Mouse (Mus musculus) limb, embryonic 11.5 days (tissue): ENCODE results near the gene Rasgrf2. TPM values are rescaled to one million over a fixed set of nuclear protein-coding genes. Genes with fewer than 3 reads are reported as not detected.

Source experiments
- ATAC-seq: fragments of 200-750 bp; cut with Nextera tagmentation; 2 replicates; pipeline ENCODE4 v1.8.0; 2017; ENCODE audit warnings: low read depth; ENCODE audit not compliant: insufficient number of reproducible peaks, low FRiP score, low TSS enrichment
- DNase-seq: peaks from one replicate; pipeline ENCODE4 v3.0.0-alpha.2; 2015; ENCODE audit warnings: low spot score
- H3K27ac ChIP-seq: fragments of 300-500 bp; sonication (generic); replicated peaks from 2 replicates; pipeline ENCODE4 v1.5.1; 2014; ENCODE audit warnings: low read depth, mild to moderate bottlenecking, low read length
- H3K27me3 ChIP-seq: fragments of 300-500 bp; sonication (generic); 2 replicates; pipeline ENCODE4 v1.6.1; 2014; ENCODE audit warnings: mild to moderate bottlenecking, low read length, mixed read lengths; ENCODE audit not compliant: control insufficient read depth, insufficient read depth
- H3K36me3 ChIP-seq: fragments of 300-500 bp; sonication (generic); 2 replicates; pipeline ENCODE4 v1.6.1; 2014; ENCODE audit warnings: mild to moderate bottlenecking, low read length, moderate library complexity, mixed read lengths; ENCODE audit not compliant: control insufficient read depth, insufficient read depth
- H3K4me1 ChIP-seq: fragments of 300-500 bp; sonication (generic); 2 replicates; pipeline ENCODE4 v1.6.1; 2014; ENCODE audit warnings: low read length, mixed read lengths; ENCODE audit not compliant: control insufficient read depth, insufficient read depth
- H3K4me2 ChIP-seq: fragments of 300-500 bp; sonication (generic); 2 replicates; pipeline ENCODE4 v1.6.1; 2014; ENCODE audit warnings: low read depth, mild to moderate bottlenecking, moderate library complexity; ENCODE audit not compliant: severe bottlenecking
- H3K4me3 ChIP-seq: fragments of 300-500 bp; sonication (generic); 2 replicates; pipeline ENCODE4 v1.5.1; 2014; ENCODE audit warnings: low read depth, low read length
- H3K9ac ChIP-seq: fragments of 300-500 bp; sonication (generic); 2 replicates; pipeline ENCODE4 v1.6.1; 2014; ENCODE audit warnings: mild to moderate bottlenecking, low read length
- H3K9me3 ChIP-seq: fragments of 300-500 bp; sonication (generic); 2 replicates; pipeline ENCODE4 v1.6.1; 2016; ENCODE audit warnings: low read length; ENCODE audit not compliant: control insufficient read depth
- WGBS: fragments of 180-500 bp; shearing (Covaris S2); extraction: QIAGEN DNeasy Blood & Tissue Kit; methylation state at CpG from one replicate; pipeline ENCODE4 v1.1.7; 2014; 5-methylcytosine and 5-hydroxymethylcytosine counted together
- polyA plus RNA-seq: library from polyadenylated mRNA; unstranded; fragments of >200 nt; fragmentation: Nextera tagmentation; extraction: Ambion mirVana; gene quantifications from 2 replicates; pipeline ENCODE4 v1.2.1, GENCODE M21; 2014

The Rasgrf2 gene
- polyA plus RNA-seq, 1 experiment from 2014 or later = 0.05 TPM

DNA sequence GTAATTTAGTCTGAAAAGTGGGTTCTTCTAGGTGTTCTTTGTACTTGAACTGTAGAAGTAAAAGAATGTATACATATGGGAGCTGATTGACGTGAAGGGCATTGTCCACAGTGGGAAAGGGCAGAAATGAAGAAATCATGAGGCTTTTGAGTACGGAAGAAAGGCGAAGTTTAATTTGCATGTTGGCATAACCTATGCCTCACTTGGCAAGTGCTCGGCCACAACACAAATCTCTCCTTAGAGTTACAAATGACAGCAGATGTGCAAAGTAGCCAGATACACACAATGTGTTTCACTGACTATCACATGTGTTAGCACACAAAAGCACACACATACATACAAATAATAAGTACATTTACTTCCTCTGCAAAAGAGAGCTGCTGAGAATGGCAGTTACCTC, 251.2 kb downstream of the Rasgrf2 start:
- Histone ChIP-seq H3K4me3 (no peak overlapping the region), H3K9me3 (no peaks in the 10 kb centered on the region), H3K27ac (no peak overlapping the region), H3K4me1 (no peaks in the 10 kb centered on the region), H3K27me3 (no peaks in the 10 kb centered on the region), H3K4me2 (no peak overlapping the region), H3K9ac (no peak overlapping the region), H3K36me3 (no peaks in the 10 kb centered on the region)
- ATAC-seq (no peak), DNase-seq (no peak)
- 88% methylated on average over 4 of the region's 4 CpGs for WGBS

GRCm38 (mm10) chr13:91877996-91878395, 253.5 kb downstream of the Rasgrf2 start:
- no peaks in the 10 kb centered on the region for H3K27me3 ChIP-seq
- no peak overlapping the region for H3K27ac ChIP-seq
- no peaks in the 10 kb centered on the region for H3K9me3 ChIP-seq
- WGBS = 83% methylated on average over 3 of the region's 3 CpGs
- H3K4me1 ChIP-seq = no peaks in the 10 kb centered on the region
- H3K4me2 ChIP-seq = no peak overlapping the region
- H3K9ac ChIP-seq = no peak overlapping the region
- no peak overlapping the region for H3K4me3 ChIP-seq
- no peak for DNase-seq
- ATAC-seq = no peak
- H3K36me3 ChIP-seq = no peaks in the 10 kb centered on the region

- Histone ChIP-seq H3K9ac (no peak overlapping the region), H3K27me3 (no peaks in the 10 kb centered on the region), H3K27ac (no peak overlapping the region), H3K9me3 (no peaks in the 10 kb centered on the region), H3K4me3 (no peak overlapping the region), H3K4me2 (no peak overlapping the region; the same call in 1 of the 2 replicates), H3K4me1 (no peaks in the 10 kb centered on the region), H3K36me3 (no peaks in the 10 kb centered on the region)
- ATAC-seq = no peak
- no peak for DNase-seq
- WGBS = 90% methylated on average over 10 of the region's 10 CpGs
These were observed 254.1 kb downstream of the Rasgrf2 start for GRCm38 (mm10) chr13:91877350-91877749.

DNA sequence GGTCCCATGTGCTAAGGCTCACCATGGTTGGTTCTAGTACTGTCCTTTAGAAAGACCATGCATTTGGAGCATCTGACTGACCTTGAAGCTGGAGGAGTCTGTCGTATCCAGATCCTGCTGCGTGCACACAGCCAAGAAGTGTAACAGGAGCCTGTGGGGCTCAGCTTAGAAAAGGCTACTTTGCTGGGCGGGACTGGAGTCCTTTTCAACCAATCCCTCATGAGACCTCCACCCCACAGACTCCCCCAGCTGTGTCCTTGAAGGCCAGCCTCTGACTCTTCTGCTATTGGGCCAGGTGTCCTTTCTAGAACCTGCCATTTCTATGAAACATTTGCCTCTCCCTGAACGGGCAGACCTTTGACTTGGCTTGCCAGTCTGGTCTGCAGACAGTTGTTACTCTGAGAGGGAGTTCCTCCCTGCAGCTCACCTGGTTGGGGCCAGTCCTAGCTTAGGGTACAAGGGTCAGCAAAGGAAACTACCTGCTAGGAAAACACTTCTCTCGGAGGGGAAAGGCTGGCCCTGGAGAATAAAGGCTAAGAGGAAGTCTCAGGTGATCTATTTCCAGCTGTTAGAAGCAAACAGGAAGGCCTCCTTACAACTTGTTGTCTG, 254.6 kb downstream of the Rasgrf2 start, which contains the start of gene Ckmt2:
Gene Ckmt2, minus strand, starts transcription at position 145 of the 609 bp plus-strand sequence.
- no peaks in the 10 kb centered on the region for H3K36me3 ChIP-seq
- H3K9ac ChIP-seq = no peak within 1 kb of the TSS
- DNase-seq = no peak
- H3K27ac ChIP-seq = no peak within 1 kb of the TSS
- no peak within 1 kb of the TSS for H3K4me3 ChIP-seq
- whole genome bisulfite sequencing = 70% methylated on average over 5 of the region's 5 CpGs
- ATAC-seq = no peak
- no peak within 1 kb of the TSS; the same call in 1 of the 2 replicates for H3K4me2 ChIP-seq
- H3K4me1 ChIP-seq = no peaks in the 10 kb centered on the region
- no peaks in the 10 kb centered on the region for H3K9me3 ChIP-seq
- H3K27me3 ChIP-seq = no peaks in the 10 kb centered on the region

GRCm38 (mm10) chr13:91875581-91875980, 255.9 kb downstream of the Rasgrf2 start:
- ATAC-seq (no peak), DNase-seq (no peak)
- no peak overlapping the region for H3K9ac ChIP-seq
- WGBS = 69% methylated on average over 2 of the region's 2 CpGs
- no peaks in the 10 kb centered on the region for H3K9me3 ChIP-seq
- no peaks in the 10 kb centered on the region for H3K36me3 ChIP-seq
- H3K27me3 ChIP-seq = no peaks in the 10 kb centered on the region
- no peaks in the 10 kb centered on the region for H3K4me1 ChIP-seq
- no peak overlapping the region for H3K27ac ChIP-seq
- no peak overlapping the region for H3K4me2 ChIP-seq
- H3K4me3 ChIP-seq = no peak overlapping the region

DNA sequence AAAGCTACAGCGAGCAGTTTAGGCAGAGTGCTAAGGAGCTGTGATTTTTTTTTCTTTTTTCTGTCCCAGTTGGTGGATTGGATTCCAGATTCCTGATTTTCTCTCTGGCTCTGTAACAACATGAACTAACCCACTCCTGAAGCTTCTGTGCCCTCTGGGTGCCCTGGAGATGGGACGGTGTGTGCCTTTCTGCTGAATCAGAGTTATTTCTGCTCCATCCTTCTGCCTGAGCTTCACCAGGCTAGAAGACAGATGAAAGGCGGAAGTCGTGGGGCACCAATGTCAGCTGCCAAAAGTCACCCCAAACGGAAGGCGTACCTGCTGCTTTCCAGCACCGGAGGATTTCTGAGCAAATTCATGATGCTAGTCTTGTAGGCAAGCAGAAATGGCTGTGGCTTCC, 256.9 kb downstream of the Rasgrf2 start:
- no peaks in the 10 kb centered on the region for H3K4me1 ChIP-seq
- no peak overlapping the region for H3K9ac ChIP-seq
- H3K36me3 ChIP-seq = no peaks in the 10 kb centered on the region
- H3K27me3 ChIP-seq = no peaks in the 10 kb centered on the region
- no peak overlapping the region for H3K4me2 ChIP-seq
- H3K9me3 ChIP-seq = no peaks in the 10 kb centered on the region
- 80% methylated on average over 7 of the region's 7 CpGs for WGBS
- ATAC-seq (no peak), DNase-seq (no peak)
- no peak overlapping the region for H3K4me3 ChIP-seq
- no peak overlapping the region for H3K27ac ChIP-seq

DNA sequence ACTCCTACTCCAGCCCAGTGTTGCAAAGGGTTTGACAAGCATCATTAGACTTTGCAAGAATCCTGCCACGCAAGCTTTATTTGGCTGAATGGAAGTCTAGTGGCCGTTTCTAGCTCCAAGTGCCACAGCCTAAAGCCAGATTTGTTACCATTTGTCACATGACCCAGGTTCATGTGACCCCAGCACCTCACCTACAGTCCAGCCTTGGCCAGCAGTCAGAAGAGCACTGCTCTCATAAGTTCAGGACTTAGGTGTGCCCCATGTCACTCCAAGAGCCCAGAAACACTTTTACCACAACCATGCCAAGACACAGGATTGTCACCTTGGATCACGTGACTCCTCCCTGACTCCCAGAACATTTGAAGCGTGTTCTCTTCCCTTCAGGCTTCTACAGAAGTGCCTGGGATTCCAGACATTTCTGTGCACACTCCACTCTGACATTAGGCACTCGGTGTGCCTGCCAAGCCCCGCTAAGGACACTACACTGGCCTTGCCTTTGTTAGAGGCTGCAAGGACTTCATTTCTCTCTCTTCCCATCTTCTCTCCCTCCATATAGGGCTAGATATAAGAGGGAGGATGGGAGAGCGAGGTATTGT, 257.6 kb downstream of the Rasgrf2 start:
- Histone ChIP-seq H3K4me2 (no peak overlapping the region), H3K9ac (no peak overlapping the region), H3K9me3 (no peaks in the 10 kb centered on the region), H3K27me3 (no peaks in the 10 kb centered on the region), H3K4me3 (no peak overlapping the region), H3K36me3 (no peaks in the 10 kb centered on the region), H3K27ac (no peak overlapping the region), H3K4me1 (no peaks in the 10 kb centered on the region)
- ATAC-seq (no peak), DNase-seq (no peak)
- WGBS = 82% methylated on average over 7 of the region's 7 CpGs

DNA sequence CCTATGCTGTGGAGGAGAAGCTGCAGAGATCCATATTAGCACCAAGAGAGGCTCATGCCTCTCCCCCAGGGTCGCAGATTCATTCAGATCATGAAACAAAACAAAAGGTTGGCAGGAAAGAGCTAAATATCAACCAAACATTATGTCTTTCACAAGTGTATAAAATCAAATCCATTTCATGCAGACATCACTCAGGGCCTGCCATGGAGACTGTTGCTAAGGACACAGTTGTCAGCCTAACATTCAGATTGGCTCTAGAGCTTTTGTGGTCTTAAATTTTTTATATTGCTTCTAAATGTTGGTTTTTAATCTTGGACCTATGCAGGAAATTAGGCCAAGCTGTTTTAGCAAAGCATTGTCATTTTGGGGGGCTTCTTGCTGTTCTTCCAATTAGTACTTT, 262.9 kb downstream of the Rasgrf2 start:
- 87% methylated on average over 1 of the region's 1 CpGs for WGBS
- no peak overlapping the region for H3K27ac ChIP-seq

GRCm38 (mm10) chr13:91858835-91859234, 272.6 kb downstream of the Rasgrf2 start:
- no peak for ATAC-seq
- no peaks in the 10 kb centered on the region for H3K36me3 ChIP-seq

More for the DNA sequence above, 262.9 kb downstream of the Rasgrf2 start:
- no peaks in the 10 kb centered on the region for H3K4me1 ChIP-seq
- H3K36me3 ChIP-seq = no peaks in the 10 kb centered on the region
- no peaks in the 10 kb centered on the region for H3K27me3 ChIP-seq
- no peak overlapping the region for H3K4me3 ChIP-seq
- DNase-seq (peak; percentile 4), ATAC-seq (no peak)
- no peak overlapping the region for H3K4me2 ChIP-seq
- H3K9me3 ChIP-seq = no peaks in the 10 kb centered on the region
- H3K9ac ChIP-seq = no peak overlapping the region

More at GRCm38 (mm10) chr13:91858835-91859234, 272.6 kb downstream of the Rasgrf2 start:
- H3K27me3 ChIP-seq = no peaks in the 10 kb centered on the region
- WGBS = 77% methylated on average over 7 of the region's 7 CpGs
- H3K4me3 ChIP-seq = no peak overlapping the region
- no peak overlapping the region for H3K9ac ChIP-seq
- no peak overlapping the region for H3K4me2 ChIP-seq
- DNase-seq = peak; percentile 32
- H3K27ac ChIP-seq = no peak overlapping the region
- H3K4me1 ChIP-seq = no peaks in the 10 kb centered on the region
- no peaks in the 10 kb centered on the region for H3K9me3 ChIP-seq
